Mouse (Mus musculus) neural tube, embryonic 15.5 days (tissue): ENCODE measurements at regions not wholly inside any gene's neighbourhood (a gene's known extent, or its start where the extent isn't known, plus 50 kb on each side); places are given as distances from the start of the nearest gene placed in this dataset.

ENCODE experiments used
- ATAC-seq: fragments of 200-750 bp; cut with Nextera tagmentation; 2 replicates; pipeline ENCODE4 v1.8.0; 2017; ENCODE audit warnings: mild to moderate bottlenecking, moderate TSS enrichment, moderate library complexity; ENCODE audit not compliant: low FRiP score
- H3K27ac ChIP-seq: fragments of 300-500 bp; sonication (generic); replicated peaks from 2 replicates; pipeline ENCODE4 v1.5.1; 2015; ENCODE audit warnings: mild to moderate bottlenecking, inconsistent platforms
- H3K27me3 ChIP-seq: fragments of 300-500 bp; sonication (generic); replicated peaks from 2 replicates; pipeline ENCODE4 v1.6.1; 2015; ENCODE audit warnings: inconsistent platforms
- H3K36me3 ChIP-seq: fragments of 300-500 bp; sonication (generic); 2 replicates; pipeline ENCODE4 v1.6.1; 2015; ENCODE audit warnings: inconsistent platforms
- H3K4me1 ChIP-seq: fragments of 300-500 bp; sonication (generic); 2 replicates; pipeline ENCODE4 v1.6.1; 2015; ENCODE audit warnings: inconsistent platforms
- H3K4me2 ChIP-seq: fragments of 300-500 bp; sonication (generic); 2 replicates; pipeline ENCODE4 v1.6.1; 2015; ENCODE audit warnings: inconsistent platforms, mild to moderate bottlenecking, moderate library complexity
- H3K4me3 ChIP-seq: fragments of 300-500 bp; sonication (generic); replicated peaks from 2 replicates; pipeline ENCODE4 v1.5.1; 2015; ENCODE audit warnings: mild to moderate bottlenecking, inconsistent platforms
- H3K9ac ChIP-seq: fragments of 300-500 bp; sonication (generic); replicated peaks from 2 replicates; pipeline ENCODE4 v1.6.1; 2015; ENCODE audit warnings: mild to moderate bottlenecking, inconsistent platforms
- H3K9me3 ChIP-seq: fragments of 300-500 bp; sonication (generic); replicated peaks from 2 replicates; pipeline ENCODE4 v1.6.1; 2016; ENCODE audit warnings: inconsistent platforms
- WGBS: fragments of 180-500 bp; shearing (Covaris S2); methylation state at CpG from one replicate; pipeline ENCODE4 v1.1.7; 2015; ENCODE audit warnings: mixed read lengths; 5-methylcytosine and 5-hydroxymethylcytosine counted together

- Histone ChIP-seq H3K27ac (no peak overlapping the region), H3K27me3 (no peaks in the 10 kb centered on the region), H3K4me2 (no peak overlapping the region), H3K4me1 (peaks cover 14% of the 10 kb centered on the region), H3K9me3 (no peaks in the 10 kb centered on the region), H3K9ac (no peak overlapping the region), H3K36me3 (no peaks in the 10 kb centered on the region), H3K4me3 (no peak overlapping the region)
- WGBS = 92% methylated on average over 6 of the region's 6 CpGs
- no peak for ATAC-seq
Observed at GRCm38 (mm10) chr1:64341596-64341995, 190.8 kb upstream of the Creb1 start.

GRCm38 (mm10) chr1:64338575-64338961 lies 193.9 kb upstream of the Creb1 start:
- no peak for ATAC-seq
- Histone ChIP-seq H3K9ac (0 out of 2 replicates have a peak overlapping the region, but pooled peaks have one; percentile 14), H3K4me3 (no peak overlapping the region), H3K27me3 (no peaks in the 10 kb centered on the region), H3K27ac (0 out of 2 replicates have a peak overlapping the region, but pooled peaks have one; percentile 10), H3K36me3 (no peaks in the 10 kb centered on the region), H3K4me2 (peak overlapping the region; percentile 41), H3K9me3 (no peaks in the 10 kb centered on the region), H3K4me1 (peaks cover 14% of the 10 kb centered on the region)
- WGBS = 34% methylated on average over 9 of the region's 9 CpGs

GRCm38 (mm10) chr1:64337619-64338574 lies 194.5 kb upstream of the Creb1 start:
- 0 out of 2 replicates have a peak overlapping the region, but pooled peaks have one; percentile 24 for H3K27ac ChIP-seq
- H3K4me2 ChIP-seq = peak overlapping the region; percentile 41
- no peaks in the 10 kb centered on the region for H3K9me3 ChIP-seq
- H3K27me3 ChIP-seq = no peaks in the 10 kb centered on the region
- peaks cover 14% of the 10 kb centered on the region for H3K4me1 ChIP-seq
- no peak overlapping the region for H3K4me3 ChIP-seq
- ATAC-seq = no peak; the same call in 1 of the 2 replicates
- H3K36me3 ChIP-seq = no peaks in the 10 kb centered on the region
- 0 out of 2 replicates have a peak overlapping the region, but pooled peaks have one; percentile 14 for H3K9ac ChIP-seq
- WGBS = 27% methylated on average over 25 of the region's 25 CpGs

- WGBS = 72% methylated on average over 2 of the region's 2 CpGs
- Histone ChIP-seq H3K4me2 (no peak overlapping the region), H3K27me3 (no peaks in the 10 kb centered on the region), H3K9me3 (no peaks in the 10 kb centered on the region), H3K4me1 (no peaks in the 10 kb centered on the region), H3K27ac (no peak overlapping the region), H3K36me3 (no peaks in the 10 kb centered on the region), H3K9ac (no peak overlapping the region), H3K4me3 (no peak overlapping the region)
- no peak for ATAC-seq
Observed at GRCm38 (mm10) chr1:64331566-64331965, 200.9 kb upstream of the Creb1 start.

GRCm38 (mm10) chr1:64330721-64331120 lies 201.7 kb upstream of the Creb1 start:
- H3K4me1 ChIP-seq = no peaks in the 10 kb centered on the region
- no peaks in the 10 kb centered on the region for H3K27me3 ChIP-seq
- no peak overlapping the region for H3K9ac ChIP-seq
- no peaks in the 10 kb centered on the region for H3K9me3 ChIP-seq
- H3K4me3 ChIP-seq = no peak overlapping the region
- no peak overlapping the region for H3K27ac ChIP-seq
- no peaks in the 10 kb centered on the region for H3K36me3 ChIP-seq
- H3K4me2 ChIP-seq = no peak overlapping the region
- WGBS = 20% methylated on average over 2 of the region's 2 CpGs
- ATAC-seq = no peak

GRCm38 (mm10) chr1:64322197-64322596 lies 200.1 kb upstream of the Klf7 start:
- whole genome bisulfite sequencing = 91% methylated on average over 4 of the region's 4 CpGs
- no peak overlapping the region for H3K9ac ChIP-seq
- H3K4me3 ChIP-seq = no peak overlapping the region
- H3K4me1 ChIP-seq = no peaks in the 10 kb centered on the region
- H3K27me3 ChIP-seq = no peaks in the 10 kb centered on the region
- no peak overlapping the region for H3K4me2 ChIP-seq
- no peaks in the 10 kb centered on the region for H3K36me3 ChIP-seq
- H3K27ac ChIP-seq = no peak overlapping the region
- H3K9me3 ChIP-seq = no peaks in the 10 kb centered on the region
- no peak for ATAC-seq

GRCm38 (mm10) chr1:64319155-64319582 lies 197.1 kb upstream of the Klf7 start:
- Histone ChIP-seq H3K4me2 (no peak overlapping the region), H3K27ac (no peak overlapping the region), H3K4me3 (no peak overlapping the region), H3K36me3 (no peaks in the 10 kb centered on the region), H3K9me3 (no peaks in the 10 kb centered on the region), H3K9ac (no peak overlapping the region), H3K27me3 (no peaks in the 10 kb centered on the region), H3K4me1 (no peaks in the 10 kb centered on the region)
- ATAC-seq = no peak
- 83% methylated on average over 3 of the region's 3 CpGs for WGBS

- Histone ChIP-seq H3K9me3 (no peaks in the 10 kb centered on the region), H3K27ac (no peak overlapping the region), H3K36me3 (no peaks in the 10 kb centered on the region), H3K4me1 (no peaks in the 10 kb centered on the region), H3K27me3 (no peaks in the 10 kb centered on the region), H3K4me2 (no peak overlapping the region), H3K9ac (no peak overlapping the region), H3K4me3 (no peak overlapping the region)
- WGBS = 79% methylated on average over 8 of the region's 8 CpGs
- no peak for ATAC-seq
Observed at GRCm38 (mm10) chr1:64318440-64319154, 196.5 kb upstream of the Klf7 start.

- no peak for ATAC-seq
- 83% methylated on average over 5 of the region's 5 CpGs for WGBS
- Histone ChIP-seq H3K4me1 (no peaks in the 10 kb centered on the region), H3K4me2 (no peak overlapping the region), H3K9me3 (no peaks in the 10 kb centered on the region), H3K4me3 (no peak overlapping the region), H3K27ac (no peak overlapping the region), H3K36me3 (no peaks in the 10 kb centered on the region), H3K27me3 (no peaks in the 10 kb centered on the region), H3K9ac (no peak overlapping the region)
Observed at GRCm38 (mm10) chr1:64317032-64317636, 195.1 kb upstream of the Klf7 start.

GRCm38 (mm10) chr1:64311371-64311770 lies 189.3 kb upstream of the Klf7 start:
- no peaks in the 10 kb centered on the region for H3K9me3 ChIP-seq
- H3K27me3 ChIP-seq = no peaks in the 10 kb centered on the region
- H3K4me2 ChIP-seq = no peak overlapping the region
- 16% methylated on average over 3 of the region's 3 CpGs for WGBS
- H3K9ac ChIP-seq = no peak overlapping the region
- no peak overlapping the region for H3K4me3 ChIP-seq
- peaks cover 5% of the 10 kb centered on the region; the same call in 1 of the 2 replicates for H3K4me1 ChIP-seq
- no peaks in the 10 kb centered on the region for H3K36me3 ChIP-seq
- ATAC-seq = no peak
- no peak overlapping the region for H3K27ac ChIP-seq

- ATAC-seq = no peak
- H3K27me3 ChIP-seq = no peaks in the 10 kb centered on the region
- no peak overlapping the region for H3K4me2 ChIP-seq
- no peak overlapping the region for H3K9ac ChIP-seq
- no peaks in the 10 kb centered on the region for H3K36me3 ChIP-seq
- H3K9me3 ChIP-seq = no peaks in the 10 kb centered on the region
- no peak overlapping the region for H3K27ac ChIP-seq
- no peak overlapping the region for H3K4me3 ChIP-seq
- 94% methylated on average over 15 of the region's 15 CpGs for WGBS
- peaks cover 18% of the 10 kb centered on the region for H3K4me1 ChIP-seq
Observed at GRCm38 (mm10) chr1:64308560-64308959, 186.5 kb upstream of the Klf7 start.
